Mouse (Mus musculus): ENCODE measurements around the gene Capn7. TPM values are rescaled to one million over a fixed set of nuclear protein-coding genes. Genes with fewer than 3 reads are reported as not detected.

Gene Capn7
- total RNA-seq, 2 experiments from 2014 or later, result 32.4 to 33.2 TPM

- no peak for DNase-seq
Measured at GRCm38 (mm10) chr14:31364589-31364988, 28.2 kb downstream of the Capn7 start.

- peak; percentile 73 to 90 for DNase-seq
Measured at GRCm38 (mm10) chr14:31365350-31365749, 28.9 kb downstream of the Capn7 start.

GRCm38 (mm10) chr14:31367951-31368350 is 31.5 kb downstream of the Capn7 start:
- DNase-seq, result no peak

DNA sequence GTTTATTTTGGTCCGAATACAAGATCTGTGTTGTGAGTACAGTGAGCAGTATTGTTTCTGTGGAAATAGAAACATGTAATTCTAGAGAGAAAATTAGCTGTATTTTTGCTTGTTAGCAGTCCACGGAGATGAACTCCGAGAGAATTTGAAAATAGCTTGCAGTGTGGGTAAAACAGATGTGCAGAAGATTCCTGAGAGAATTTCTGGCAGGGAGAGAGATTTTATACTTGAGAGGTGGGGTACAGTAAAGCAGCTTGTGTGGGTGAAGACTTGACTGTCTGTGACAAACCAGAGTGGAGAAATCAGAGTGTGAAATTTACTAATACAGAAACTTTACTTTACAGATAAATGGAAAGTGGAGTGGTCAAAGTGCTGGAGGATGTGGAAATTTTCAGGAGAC is 32.9 kb downstream of the Capn7 start:
- DNase-seq, result no peak

- DNase-seq, result no peak
Measured at GRCm38 (mm10) chr14:31374390-31374789, 38.0 kb downstream of the Capn7 start.

DNA sequence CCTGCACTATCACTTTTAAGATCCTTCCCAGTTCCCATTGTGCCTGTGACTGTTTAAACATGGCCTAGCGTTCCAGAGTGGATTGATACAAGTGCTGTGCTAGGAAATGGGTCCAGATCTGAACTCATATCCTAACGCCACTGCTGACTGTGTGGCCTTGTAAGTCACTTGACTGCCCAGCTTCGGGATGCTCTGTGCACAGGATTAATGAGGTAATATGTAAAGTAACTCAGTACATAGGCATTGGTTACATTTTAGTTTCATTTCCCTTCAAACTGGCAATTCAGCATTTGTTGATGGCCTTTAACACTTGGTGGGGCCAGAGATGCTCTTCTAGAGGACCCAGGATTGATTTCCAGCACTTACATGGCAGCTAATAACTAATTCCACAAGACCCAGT is 39.9 kb downstream of the Capn7 start:
- no peak for DNase-seq

DNA sequence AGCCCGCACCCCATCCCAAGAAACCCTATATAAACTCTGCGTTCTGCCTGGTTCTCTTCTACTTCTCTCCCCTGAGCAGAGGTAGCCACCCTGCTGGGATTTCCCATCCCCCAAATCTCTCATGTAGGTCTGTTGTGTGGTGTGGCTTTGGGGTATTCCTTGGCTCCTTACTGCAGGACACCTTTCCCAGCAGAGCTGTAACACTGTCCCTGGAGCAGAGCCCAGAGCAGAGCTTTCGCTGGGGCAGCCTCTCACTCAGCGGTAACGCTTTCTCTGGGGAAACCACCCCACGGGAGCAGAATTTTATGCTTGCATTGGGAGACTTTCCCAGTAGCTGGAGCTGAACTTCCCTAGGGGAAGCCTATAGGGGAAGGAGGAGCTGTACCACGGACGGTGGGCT is 45.8 kb downstream of the Capn7 start:
- no peak for DNase-seq

- DNase-seq, result no peak
Measured at GRCm38 (mm10) chr14:31383470-31384050, 47.1 kb downstream of the Capn7 start.

DNA sequence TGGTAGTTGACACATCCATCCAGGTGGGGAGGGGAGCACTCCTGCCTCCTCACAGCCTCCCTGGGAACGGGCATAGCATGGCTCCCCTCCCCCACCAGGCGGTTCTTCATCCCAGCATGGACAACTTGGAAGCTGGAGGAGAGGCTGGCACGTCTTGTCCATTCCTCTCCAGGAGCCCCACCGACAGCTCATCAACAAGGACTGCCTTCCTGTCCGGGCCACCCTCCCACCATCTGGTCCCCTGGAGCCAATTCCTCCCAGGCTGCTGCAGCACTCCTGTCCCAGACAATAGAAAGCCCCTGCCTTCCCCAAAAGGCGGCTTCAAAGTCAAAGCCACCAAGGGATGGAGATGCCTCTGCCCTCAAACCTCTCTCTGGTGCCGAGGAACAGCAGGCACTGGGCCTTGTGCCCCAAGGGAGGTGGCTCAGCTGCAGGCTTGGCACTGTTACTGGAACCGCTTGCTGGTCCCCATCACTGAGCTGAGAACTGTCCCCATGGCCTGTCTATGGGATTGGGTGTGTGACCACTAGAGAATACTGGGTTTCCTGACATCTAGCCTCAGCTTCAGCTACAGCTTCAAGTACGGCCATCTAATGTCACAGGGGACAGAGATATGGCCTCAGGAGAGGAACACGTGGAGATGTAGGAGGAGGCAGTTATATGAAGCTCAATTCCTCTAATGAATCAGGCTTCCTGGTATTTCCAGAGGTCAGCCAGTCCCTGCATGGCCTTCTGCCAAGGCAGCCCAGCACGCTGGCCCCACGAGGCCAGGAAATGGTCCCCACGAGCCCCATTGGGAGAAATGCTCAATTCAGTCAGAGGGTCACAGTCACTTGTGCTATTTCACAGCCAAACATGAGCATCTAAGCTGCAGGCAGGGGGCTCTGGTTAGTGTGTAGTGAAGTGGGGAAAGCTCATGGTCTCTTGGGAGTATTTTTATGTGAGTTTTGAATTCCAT is 48.2 kb downstream of the Capn7 start:
- DNase-seq, result peak; percentile 69 to 77

GRCm38 (mm10) chr14:31385406-31385805 is 49.0 kb downstream of the Capn7 start:
- no peak for DNase-seq

GRCm38 (mm10) chr14:31385977-31386697 is 49.7 kb downstream of the Capn7 start:
- DNase-seq, result peak; percentile 91 to 92

DNA sequence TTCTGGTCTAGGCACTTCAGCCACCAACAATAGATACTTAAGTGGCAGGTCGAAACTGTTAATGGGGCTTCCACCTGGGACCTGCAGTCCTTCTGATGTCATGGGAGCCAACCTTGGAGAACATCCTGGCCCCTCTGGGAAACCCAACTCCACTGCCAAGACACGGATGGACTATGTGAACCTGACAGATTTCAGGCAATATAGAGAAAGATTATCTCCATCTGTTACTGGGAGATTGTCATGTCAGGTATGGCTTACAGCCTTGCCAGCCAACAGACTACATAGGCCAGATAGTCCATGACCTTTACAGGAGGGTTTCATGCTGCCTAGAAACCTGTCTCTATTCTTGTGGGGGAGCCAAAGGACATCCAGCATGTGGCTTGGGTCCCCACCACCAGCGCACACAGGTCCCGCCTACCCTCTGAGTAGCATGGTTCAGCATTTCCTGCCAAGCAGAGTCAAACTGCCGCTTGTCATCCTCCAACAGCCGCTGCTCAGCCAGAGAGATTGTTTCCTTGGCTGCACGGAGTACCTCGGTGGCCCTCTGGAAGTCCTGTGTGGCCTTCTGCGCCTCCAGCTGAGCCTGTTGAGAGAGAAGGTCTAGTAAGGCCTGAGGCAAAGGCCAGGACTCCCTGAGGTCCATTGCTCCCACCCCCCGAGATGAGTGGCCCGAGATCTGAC is 51.0 kb downstream of the Capn7 start:
- DNase-seq, result peak; percentile 52 to 63

DNA sequence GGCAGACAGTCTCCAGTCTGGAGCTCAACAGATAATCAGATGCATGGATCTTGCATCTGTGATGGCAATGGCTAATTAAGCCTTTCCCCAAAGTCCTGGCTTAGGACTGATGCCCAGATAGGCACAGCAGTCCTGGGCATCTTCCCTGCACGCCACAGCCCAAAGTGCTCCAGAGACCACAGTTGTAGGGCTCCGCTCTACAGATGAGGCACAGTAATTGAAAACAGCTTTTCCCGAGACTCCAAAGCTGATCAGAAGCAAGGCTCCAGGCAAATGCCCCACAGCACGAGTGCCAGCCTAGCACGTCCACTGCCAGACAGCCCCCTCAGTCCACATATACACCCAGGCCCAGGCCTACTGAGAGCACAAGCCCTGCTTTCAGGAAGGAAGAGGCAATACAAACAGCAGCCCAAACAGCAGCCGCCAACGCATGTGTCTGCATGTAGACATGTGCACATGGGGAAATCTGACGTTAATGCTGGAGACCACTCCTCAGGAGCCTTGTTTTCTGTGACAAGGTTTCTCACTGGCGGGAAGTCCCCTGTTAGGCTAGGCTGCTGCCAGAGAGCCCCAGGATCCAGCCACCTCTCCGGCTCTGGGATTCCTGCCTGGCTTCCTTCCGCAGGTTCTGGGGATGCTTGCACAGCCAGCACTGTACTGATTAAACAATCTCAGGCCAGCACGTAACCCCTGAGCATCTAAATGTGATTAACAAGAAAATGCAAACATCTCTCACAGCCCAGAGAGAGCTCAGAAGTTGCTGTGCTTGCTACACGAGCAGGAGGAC is 51.8 kb downstream of the Capn7 start:
- peak in 1 of 2 experiments; percentile 27 for DNase-seq

GRCm38 (mm10) chr14:31389421-31390147 is 53.1 kb downstream of the Capn7 start:
- DNase-seq, result no peak

GRCm38 (mm10) chr14:31392300-31392699 is 55.9 kb downstream of the Capn7 start:
- DNase-seq, result no peak

- no peak for DNase-seq
Measured at GRCm38 (mm10) chr14:31392873-31393545, 56.6 kb downstream of the Capn7 start.

GRCm38 (mm10) chr14:31393546-31393890 is 57.1 kb downstream of the Capn7 start:
- no peak for DNase-seq

GRCm38 (mm10) chr14:31393936-31394630 is 57.6 kb downstream of the Capn7 start:
- DNase-seq, result peak; percentile 52 to 59

GRCm38 (mm10) chr14:31394822-31395532 is 58.5 kb downstream of the Capn7 start:
- DNase-seq, result peak; percentile 45 to 59

Measured in heart, adult 18-20 months (tissue).